Mouse (Mus musculus) kidney, postnatal 36 days (tissue): ENCODE results near the gene Tcf21.

Source experiments
- DNase-seq, 2 experiments: peaks; one replicate each; pipeline ENCODE4 v3.0.0; 2021 to 2022; ENCODE audit warnings: mixed read lengths in 2 of 2

Gene Tcf21

GRCm38 (mm10) chr10:22815461-22816236, 4.3 kb downstream of the Tcf21 start:
- peak in 1 of 2 experiments; percentile 13 for DNase-seq

- no peak for DNase-seq
Measured at GRCm38 (mm10) chr10:22814771-22815170, 5.2 kb downstream of the Tcf21 start.

- no peak for DNase-seq
Measured at GRCm38 (mm10) chr10:22814294-22814693, 5.7 kb downstream of the Tcf21 start.

GRCm38 (mm10) chr10:22813317-22813960, 6.5 kb downstream of the Tcf21 start:
- peak in 1 of 2 experiments; percentile 14 for DNase-seq

- DNase-seq, result peak in 1 of 2 experiments; percentile 51
Measured at GRCm38 (mm10) chr10:22811921-22812320, 8.1 kb downstream of the Tcf21 start.

GRCm38 (mm10) chr10:22782684-22783083, 37.3 kb downstream of the Tcf21 start:
- peak; percentile 15 to 46 for DNase-seq

GRCm38 (mm10) chr10:22781466-22781865, 38.5 kb downstream of the Tcf21 start:
- peak; percentile 16 to 64 for DNase-seq

- DNase-seq, result peak; percentile 15 to 64
Measured at GRCm38 (mm10) chr10:22777939-22778338, 42.0 kb downstream of the Tcf21 start.

- DNase-seq, result peak; percentile 21 to 74
Measured at GRCm38 (mm10) chr10:22776007-22776698, 43.8 kb downstream of the Tcf21 start.

- no peak for DNase-seq
Measured at GRCm38 (mm10) chr10:22775456-22775855, 44.5 kb downstream of the Tcf21 start.

- DNase-seq, result no peak
Measured at GRCm38 (mm10) chr10:22774626-22775025, 45.3 kb downstream of the Tcf21 start.
